Mouse (Mus musculus) CD4-positive naive resting alpha-beta T cell, adult 76 days (primary cell): Measurements from ENCODE around the gene Acaca. TPM values are rescaled to one million over a fixed set of nuclear protein-coding genes. Genes with fewer than 3 reads are reported as not detected.

ENCODE experiments used
- total RNA-seq: library from RNA; stranded (reverse); gene quantifications from one replicate; pipeline ENCODE4 v1.2.4, GENCODE M21; 2023

The Acaca gene
- 26.8 TPM for total RNA-seq

DNA sequence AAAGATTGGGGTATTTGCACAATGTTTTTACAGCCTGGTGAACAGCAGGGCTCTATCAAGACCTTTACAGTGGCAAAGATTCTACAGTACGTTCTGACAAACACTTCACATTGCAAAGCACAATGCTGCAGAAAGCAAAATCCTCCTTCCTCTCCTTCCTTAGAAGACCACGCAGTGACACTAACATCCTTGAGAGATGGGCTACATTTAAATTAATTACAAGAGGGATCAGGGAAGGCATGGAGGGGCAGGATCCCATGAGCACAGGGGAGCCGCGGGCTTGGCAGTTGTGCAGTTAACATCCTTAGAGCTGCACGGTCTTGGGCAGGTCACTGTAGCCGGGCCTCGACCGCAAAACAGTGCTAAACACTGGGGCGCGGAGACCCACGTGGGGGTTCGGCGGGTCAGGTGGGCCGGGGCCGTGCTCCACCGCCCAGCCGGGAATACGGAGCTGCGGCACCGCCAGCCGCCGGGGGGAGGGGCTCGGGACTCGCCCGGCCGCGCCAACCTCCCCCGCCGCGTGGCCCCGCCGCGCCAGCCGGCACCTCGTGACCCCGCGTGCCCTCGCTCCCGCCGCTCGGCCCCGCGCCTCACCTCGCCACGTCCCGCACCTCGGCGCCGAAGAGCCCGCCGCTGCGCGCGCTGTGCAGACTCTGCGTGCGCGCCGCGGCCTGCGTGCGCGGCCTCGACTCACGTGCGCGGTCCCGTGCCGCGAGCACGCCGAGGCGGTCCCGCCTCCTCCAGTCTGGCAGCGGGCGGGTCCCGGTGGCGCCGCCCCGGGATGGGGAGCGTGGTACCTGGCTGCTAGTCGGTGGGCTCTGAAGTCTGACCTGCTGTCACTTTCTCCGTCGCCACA, at the start of gene Acaca, which contains the start of gene Tada2a:
Gene Acaca, plus strand, starts transcription at position 730 of the 856 bp plus-strand sequence.
Gene Tada2a, minus strand, starts transcription at position 658 of the 856 bp plus-strand sequence.

DNA sequence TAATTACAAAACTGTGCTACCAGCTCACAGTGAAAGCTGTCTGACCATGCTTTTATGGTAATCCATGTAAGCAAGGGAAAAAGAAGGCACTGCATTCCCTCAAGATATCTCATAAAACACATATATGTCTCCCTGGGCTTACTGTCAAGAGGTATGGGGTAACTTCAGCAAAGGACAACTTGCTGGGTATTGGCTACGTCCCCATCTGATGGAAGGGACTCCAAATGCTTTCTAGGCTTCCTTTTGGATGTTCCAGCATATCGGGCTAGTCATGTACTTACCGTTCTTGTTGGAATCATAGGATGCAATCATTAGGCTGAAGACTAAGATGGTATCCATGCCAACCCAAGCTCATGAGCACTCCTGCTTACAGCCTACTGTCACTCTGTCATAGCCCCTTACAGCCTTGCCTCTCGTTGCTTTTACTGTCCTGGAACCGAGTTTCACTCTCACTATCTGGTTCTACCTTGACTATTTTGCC, 37.6 kb downstream of the Acaca start, which contains the start of gene Gm11437:
Gene Gm11437, minus strand, starts transcription at position 431 of the 481 bp plus-strand sequence.

Other genes with a start within 250 kb of the Acaca start
- gene Ddx52, start 187.6 kb upstream of the Acaca start, total RNA-seq = 39.1 TPM
- gene Synrg, start 165.2 kb upstream of the Acaca start, total RNA-seq = 69.1 TPM
- gene Dusp14, start 60.4 kb upstream of the Acaca start, total RNA-seq = 0.91 TPM
- 8.2 TPM for gene Tada2a, start 72 bp upstream of the Acaca start, total RNA-seq
- gene Gm11437, start 37.8 kb downstream of the Acaca start, total RNA-seq = not detected